Mouse (Mus musculus) liver, adult 2 months (tissue): Measurements from ENCODE around the gene Oosp2.

ENCODE experiments used
- CTCF ChIP-seq: fragments of 200-500 bp; IDR thresholded peaks from 2 replicates; pipeline ENCODE4 v1.5.1; 2011; ENCODE audit warnings: low read depth, low read length, control low read depth
- POLR2A ChIP-seq: fragments of 200-500 bp; IDR thresholded peaks from 2 replicates; pipeline ENCODE4 v1.6.1; 2011; ENCODE audit warnings: low read length, control low read depth; ENCODE audit not compliant: insufficient read depth; ENCODE audit errors: extremely low read depth

GRCm38 (mm10) chr19:11646166-11646565 lies 14.2 kb downstream of the Oosp2 start:
- TF ChIP-seq CTCF = no peak
- no peak for TF ChIP-seq POLR2A
